Mouse (Mus musculus) limb, embryonic 10.5 days (tissue): ENCODE results near the gene Rdx. TPM values are rescaled to one million over a fixed set of nuclear protein-coding genes. Genes with fewer than 3 reads are reported as not detected.
"Not testable (repeated sequence)": the region's sequence is repeated elsewhere in the genome, so short reads cannot be mapped to it uniquely, and the experiment has no call there.

Experiments used
- DNase-seq: peaks from one replicate; pipeline ENCODE4 v3.0.0-alpha.2; 2017; ENCODE audit warnings: low spot score
- H3K27ac ChIP-seq: fragments of 300-500 bp; sonication (generic); 2 replicates; pipeline ENCODE4 v1.5.1; 2016; ENCODE audit warnings: mild to moderate bottlenecking
- H3K27me3 ChIP-seq: fragments of 300-500 bp; sonication (generic); 2 replicates; pipeline ENCODE4 v1.6.1; 2016; ENCODE audit warnings: low read depth, mild to moderate bottlenecking; ENCODE audit not compliant: poor library complexity, severe bottlenecking
- H3K36me3 ChIP-seq: fragments of 300-500 bp; sonication (generic); 2 replicates; pipeline ENCODE4 v1.6.1; 2016; ENCODE audit warnings: mild to moderate bottlenecking, moderate library complexity
- H3K4me1 ChIP-seq: fragments of 300-500 bp; sonication (generic); 2 replicates; pipeline ENCODE4 v1.6.1; 2016
- H3K4me3 ChIP-seq: fragments of 300-500 bp; sonication (generic); 2 replicates; pipeline ENCODE4 v1.5.1; 2016; ENCODE audit warnings: mild to moderate bottlenecking, moderate library complexity
- H3K9me3 ChIP-seq: fragments of 300-500 bp; sonication (generic); replicated peaks from 2 replicates; pipeline ENCODE4 v1.6.1; 2016; ENCODE audit warnings: mild to moderate bottlenecking
- WGBS: fragments of 180-500 bp; shearing (Covaris S2); methylation state at CpG from one replicate; pipeline ENCODE4 v1.1.7; 2016; 5-methylcytosine and 5-hydroxymethylcytosine counted together
- polyA plus RNA-seq: library from polyadenylated mRNA; unstranded; fragments of >200 nt; fragmentation: Nextera tagmentation; extraction: Ambion mirVana; gene quantifications from 2 replicates; pipeline ENCODE4 v1.2.1, GENCODE M21; 2016

Rdx gene
- polyA plus RNA-seq, 1 experiment from 2014 or later, result 132 TPM

DNA sequence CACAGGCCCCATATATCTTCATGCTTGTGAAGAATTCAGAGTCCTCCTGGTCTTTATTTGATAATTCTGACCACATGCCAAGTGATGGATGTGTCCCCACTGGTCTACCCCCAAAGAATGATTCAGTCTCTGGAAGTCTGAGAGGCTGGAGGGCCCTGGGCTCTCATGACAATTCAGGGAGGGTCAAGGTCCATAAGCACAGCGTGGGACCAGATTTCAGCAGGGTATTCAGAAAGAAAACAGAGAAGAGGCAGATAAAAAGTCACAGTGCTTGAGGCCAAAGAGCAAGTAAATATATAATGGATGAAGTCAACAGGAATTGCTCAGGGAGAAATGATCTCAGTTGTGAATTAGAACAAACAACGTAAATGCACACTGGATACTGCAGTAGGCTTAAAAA is 15.5 kb upstream of the Rdx start:
- WGBS, result 75% methylated on average over 2 of the region's 2 CpGs

DNA sequence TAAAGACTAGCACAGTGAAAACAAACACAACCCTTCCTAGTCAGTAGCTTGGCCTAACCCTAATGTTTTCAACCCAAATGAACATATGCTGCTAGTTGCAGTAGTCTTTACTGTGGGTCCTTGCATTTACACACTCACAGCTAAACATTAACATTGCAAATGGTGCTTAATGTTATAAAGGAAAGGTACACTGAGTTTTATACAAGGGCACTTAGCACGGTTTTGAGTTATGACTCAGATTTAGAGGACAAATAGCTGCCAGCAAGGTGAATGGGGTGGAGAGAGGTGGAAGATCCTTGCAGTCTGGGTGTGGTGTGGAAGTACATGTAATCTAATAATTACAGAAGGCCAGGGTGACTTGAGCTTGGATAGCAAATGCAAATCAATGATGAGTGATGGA is 9.5 kb upstream of the Rdx start:
- 94% methylated on average over 1 of the region's 1 CpGs for WGBS
- Histone ChIP-seq H3K4me3 (no peak overlapping the region), H3K27ac (no peak overlapping the region), H3K4me1 (no peaks in the 10 kb centered on the region), H3K27me3 (no peaks in the 10 kb centered on the region), H3K9me3 (no peaks in the 10 kb centered on the region), H3K36me3 (no peaks in the 10 kb centered on the region)
- DNase-seq, result no peak

More for the DNA sequence above, 15.5 kb upstream of the Rdx start:
- Histone ChIP-seq H3K4me1 (no peaks in the 10 kb centered on the region), H3K27me3 (no peaks in the 10 kb centered on the region), H3K9me3 (no peaks in the 10 kb centered on the region), H3K36me3 (no peaks in the 10 kb centered on the region), H3K4me3 (no peak overlapping the region), H3K27ac (no peak overlapping the region)
- DNase-seq, result no peak

DNA sequence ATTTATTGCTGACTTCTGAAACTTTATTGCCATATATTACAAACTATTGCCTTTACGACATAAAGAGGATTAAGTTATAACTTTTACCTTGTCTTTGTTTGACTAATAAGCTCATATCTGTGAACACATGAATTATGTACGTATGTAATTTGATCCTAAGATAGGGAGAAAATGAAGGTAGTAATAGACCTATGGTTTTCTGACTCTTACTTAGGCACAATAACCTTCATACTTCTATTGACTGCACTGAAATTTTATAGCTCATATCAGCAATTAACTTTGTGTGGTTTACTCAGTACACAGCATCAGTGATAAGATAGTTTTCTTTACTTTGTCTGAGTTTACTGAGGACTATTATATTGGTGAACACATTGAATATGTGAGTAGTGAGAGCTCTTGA is 5.3 kb upstream of the Rdx start:
- Histone ChIP-seq H3K27me3 (no peaks in the 10 kb centered on the region), H3K4me1 (peaks cover 2% of the 10 kb centered on the region; the same call in 1 of the 2 replicates), H3K36me3 (no peaks in the 10 kb centered on the region), H3K27ac (no peak overlapping the region), H3K4me3 (no peak overlapping the region), H3K9me3 (no peaks in the 10 kb centered on the region)
- DNase-seq, result no peak
- 86% methylated on average over 2 of the region's 2 CpGs for WGBS

DNA sequence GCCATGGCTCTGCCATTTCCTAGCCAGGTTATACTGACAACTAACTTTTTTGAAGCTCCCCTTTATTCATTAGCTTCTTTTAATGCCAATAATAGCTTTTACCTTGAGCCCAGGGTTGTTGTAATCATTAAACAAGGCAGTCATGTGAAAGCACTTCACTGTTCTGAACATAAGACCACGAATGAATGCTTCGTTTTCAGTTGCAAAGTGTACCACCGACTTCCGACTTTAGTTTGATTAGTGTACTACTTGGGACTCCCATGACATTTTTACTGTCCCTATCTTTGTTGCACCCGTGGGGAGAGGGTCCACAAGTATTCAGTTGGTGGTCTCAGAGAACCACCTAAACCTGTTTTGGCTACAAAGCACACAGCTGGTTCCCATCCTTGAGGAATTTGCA is 287 bp upstream of the Rdx start:
- 19% methylated on average over 5 of the region's 5 CpGs for WGBS
- no peaks in the 10 kb centered on the region for H3K27me3 ChIP-seq
- no peak for DNase-seq
- peaks cover 27% of the 10 kb centered on the region for H3K4me1 ChIP-seq
- H3K27ac ChIP-seq, result peak overlapping the region; percentile 100; the same call in 1 of the 2 replicates
- H3K4me3 ChIP-seq, result peak overlapping the region; percentile 86
- no peaks in the 10 kb centered on the region for H3K36me3 ChIP-seq
- H3K9me3 ChIP-seq, result no peaks in the 10 kb centered on the region

DNA sequence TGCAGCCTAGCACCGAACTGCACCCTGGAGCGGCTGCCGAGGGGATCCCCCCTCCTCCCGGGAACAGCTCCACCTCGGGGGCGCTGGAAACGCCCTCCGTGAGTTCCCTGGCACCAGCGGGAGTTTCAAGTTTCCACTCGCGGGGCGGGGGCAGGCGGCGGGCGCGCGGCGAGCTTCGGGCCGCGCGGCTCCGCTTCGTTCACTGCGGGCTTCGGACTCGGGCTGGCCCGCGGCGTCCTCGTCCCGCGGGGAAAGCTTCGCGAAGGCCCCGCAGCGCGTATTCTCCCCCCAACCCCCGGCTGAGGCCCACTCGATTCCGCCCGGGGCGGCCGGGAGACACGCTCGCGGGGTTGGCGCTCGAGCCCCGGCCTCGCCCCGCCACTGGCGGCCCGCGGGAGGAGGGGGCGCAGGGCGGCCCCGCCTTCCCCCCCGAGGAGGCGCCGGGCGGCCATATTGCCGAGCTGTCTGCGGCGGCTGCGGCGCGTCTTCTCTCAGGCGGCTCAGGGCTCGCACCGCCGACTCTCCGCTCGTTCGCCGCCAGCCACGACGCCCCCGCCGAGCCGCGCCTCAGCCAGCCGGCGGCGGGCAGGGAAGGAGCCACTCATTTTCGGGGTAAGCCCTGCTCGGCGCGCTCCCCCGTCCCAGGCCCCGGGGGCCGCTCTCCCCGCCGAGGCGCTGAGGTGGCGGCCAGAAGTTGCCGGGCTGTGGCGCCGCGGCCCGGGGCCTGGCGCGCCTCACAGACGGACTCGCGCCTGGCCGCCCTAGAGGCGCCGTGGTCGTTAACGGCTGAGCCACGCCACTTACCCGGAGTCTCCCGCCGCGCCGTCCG is 1.1 kb downstream of the Rdx start:
- H3K27ac ChIP-seq, result peak overlapping the region; percentile 100
- no peaks in the 10 kb centered on the region for H3K27me3 ChIP-seq
- DNase-seq, result peak; percentile 87
- H3K4me1 ChIP-seq, result peaks cover 27% of the 10 kb centered on the region
- H3K9me3 ChIP-seq, result no peaks in the 10 kb centered on the region
- H3K4me3 ChIP-seq, result peak overlapping the region; percentile 86
- H3K36me3 ChIP-seq, result no peaks in the 10 kb centered on the region
- WGBS, result under 1% methylated on average over 106 of the region's 118 CpGs

DNA sequence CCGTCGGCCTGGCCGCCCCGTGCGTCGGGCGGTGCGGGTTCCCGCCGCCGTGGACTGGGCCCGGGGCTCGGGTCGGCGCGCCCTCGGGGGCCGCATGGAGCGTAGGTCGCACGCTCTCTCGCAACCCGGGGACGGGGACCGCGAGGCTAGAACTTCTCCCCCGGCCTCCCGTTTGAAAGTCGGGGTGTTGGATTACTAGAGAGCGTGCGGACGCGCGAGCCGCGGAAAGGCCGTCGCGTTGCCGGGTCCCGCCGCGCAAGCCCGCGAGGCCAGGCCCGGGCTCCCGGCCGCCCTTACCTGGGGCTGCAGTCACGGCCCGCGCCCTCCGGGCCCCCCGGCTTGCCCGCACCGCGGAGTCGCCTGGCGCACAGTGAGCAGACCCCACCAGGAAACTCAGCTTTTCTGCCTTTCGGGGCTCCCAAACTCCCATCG is 1.7 kb downstream of the Rdx start:
- DNase-seq, result peak; percentile 79
- Histone ChIP-seq H3K27me3 (no peaks in the 10 kb centered on the region), H3K36me3 (no peaks in the 10 kb centered on the region), H3K4me3 (peak overlapping the region; percentile 86), H3K27ac (peak overlapping the region; percentile 100), H3K9me3 (no peaks in the 10 kb centered on the region), H3K4me1 (peaks cover 27% of the 10 kb centered on the region)
- under 1% methylated on average over 60 of the region's 60 CpGs for WGBS

DNA sequence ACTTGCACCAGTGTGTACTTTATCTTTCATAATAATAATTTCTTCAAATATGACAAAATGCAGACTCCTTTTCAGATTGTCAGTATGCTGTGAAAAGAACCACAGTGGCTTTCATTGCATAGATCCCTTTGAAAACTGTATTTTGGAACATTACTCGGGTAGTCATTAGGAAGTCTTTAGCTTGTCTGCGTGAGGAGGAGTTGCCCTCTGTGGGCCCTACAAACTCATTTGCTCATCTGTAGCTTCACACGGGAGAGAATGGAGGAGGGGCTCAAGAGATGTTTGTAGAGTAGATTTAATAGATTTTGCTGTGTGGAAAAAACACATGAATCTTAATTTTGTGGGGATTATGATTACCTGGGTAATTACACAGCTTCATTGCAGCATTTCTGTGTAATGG is 2.6 kb downstream of the Rdx start:
- Histone ChIP-seq H3K9me3 (no peaks in the 10 kb centered on the region), H3K4me3 (peak overlapping the region; percentile 86), H3K36me3 (no peaks in the 10 kb centered on the region), H3K27me3 (no peaks in the 10 kb centered on the region), H3K4me1 (peaks cover 27% of the 10 kb centered on the region), H3K27ac (no peak overlapping the region)
- DNase-seq, result no peak
- 3% methylated on average over 3 of the region's 3 CpGs for WGBS

DNA sequence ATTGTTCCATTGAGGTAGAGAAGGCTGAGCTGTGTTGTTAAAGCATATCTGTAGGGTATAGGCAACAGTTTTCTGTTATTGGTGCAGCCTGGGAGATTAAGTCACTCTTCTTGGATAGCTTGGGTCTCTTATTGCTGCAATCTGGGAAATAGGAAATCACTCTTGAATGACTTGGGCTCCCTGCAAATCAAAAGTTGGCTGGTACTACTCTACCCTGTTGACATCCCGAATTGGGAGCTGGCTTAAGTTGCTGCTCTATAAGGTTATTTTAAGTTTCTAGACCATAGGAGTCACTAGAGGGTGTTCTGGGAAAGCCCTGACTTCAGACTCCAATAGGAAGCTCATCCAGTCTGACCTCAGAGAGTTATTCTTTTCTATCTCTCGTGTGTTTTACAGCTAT is 3.4 kb downstream of the Rdx start:
- Histone ChIP-seq H3K27ac (no peak overlapping the region), H3K36me3 (no peaks in the 10 kb centered on the region), H3K4me1 (peaks cover 27% of the 10 kb centered on the region), H3K27me3 (no peaks in the 10 kb centered on the region), H3K9me3 (no peaks in the 10 kb centered on the region), H3K4me3 (peak overlapping the region; percentile 86)
- 50% methylated on average over 2 of the region's 2 CpGs for WGBS
- DNase-seq, result no peak

DNA sequence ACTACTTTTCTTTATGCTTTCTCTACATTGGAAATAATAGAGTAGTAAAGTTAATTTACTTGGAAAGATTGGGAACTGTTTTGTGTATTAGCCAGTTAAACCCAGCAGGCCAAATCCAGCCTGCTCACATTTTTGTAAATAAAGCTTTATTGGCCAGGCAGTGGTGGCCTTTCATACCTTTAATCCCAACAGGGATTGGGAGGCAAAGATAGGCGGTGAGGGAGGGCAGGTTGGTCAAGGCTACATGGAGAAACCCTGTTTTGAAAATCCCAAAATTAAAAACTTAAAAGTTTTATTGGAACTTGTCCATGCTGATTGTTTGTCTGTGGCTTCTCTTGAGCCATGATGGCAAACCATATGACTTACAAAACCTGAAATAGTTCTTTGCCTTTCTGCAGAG is 5.2 kb downstream of the Rdx start:
- Histone ChIP-seq H3K27ac (no peak overlapping the region), H3K4me3 (no peak overlapping the region), H3K4me1 (peaks cover 20% of the 10 kb centered on the region), H3K36me3 (no peaks in the 10 kb centered on the region), H3K27me3 (no peaks in the 10 kb centered on the region), H3K9me3 (no peaks in the 10 kb centered on the region)
- 79% methylated on average over 1 of the region's 1 CpGs for WGBS
- no peak for DNase-seq

DNA sequence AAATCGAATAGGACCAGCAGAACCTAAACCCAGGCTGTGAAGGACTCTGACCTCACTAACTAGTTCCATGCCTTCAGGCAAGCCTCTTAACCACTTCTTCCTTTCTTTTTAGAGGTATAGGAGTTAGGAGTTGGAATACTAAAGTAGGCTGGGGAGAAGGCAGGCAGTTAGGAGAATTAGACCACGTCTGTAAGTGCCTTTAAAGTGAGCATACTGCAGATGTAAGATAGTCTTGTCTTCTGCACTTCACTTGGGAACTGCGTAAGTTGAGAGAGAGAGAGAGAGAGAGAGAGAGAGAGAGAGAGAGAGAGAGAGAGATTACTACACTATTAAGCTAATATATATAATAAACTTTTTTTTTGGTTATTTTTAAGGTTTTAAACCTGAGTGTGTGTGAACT is 8.3 kb downstream of the Rdx start:
- H3K9me3 ChIP-seq, result no peaks in the 10 kb centered on the region
- peaks cover 9% of the 10 kb centered on the region for H3K4me1 ChIP-seq
- no peak overlapping the region for H3K27ac ChIP-seq
- no peak for DNase-seq
- H3K4me3 ChIP-seq, result no peak overlapping the region
- no peaks in the 10 kb centered on the region for H3K27me3 ChIP-seq
- WGBS, result 78% methylated on average over 3 of the region's 3 CpGs
- 0 out of 2 replicates have a peak, but pooled peaks cover 3% of the 10 kb centered on the region for H3K36me3 ChIP-seq

DNA sequence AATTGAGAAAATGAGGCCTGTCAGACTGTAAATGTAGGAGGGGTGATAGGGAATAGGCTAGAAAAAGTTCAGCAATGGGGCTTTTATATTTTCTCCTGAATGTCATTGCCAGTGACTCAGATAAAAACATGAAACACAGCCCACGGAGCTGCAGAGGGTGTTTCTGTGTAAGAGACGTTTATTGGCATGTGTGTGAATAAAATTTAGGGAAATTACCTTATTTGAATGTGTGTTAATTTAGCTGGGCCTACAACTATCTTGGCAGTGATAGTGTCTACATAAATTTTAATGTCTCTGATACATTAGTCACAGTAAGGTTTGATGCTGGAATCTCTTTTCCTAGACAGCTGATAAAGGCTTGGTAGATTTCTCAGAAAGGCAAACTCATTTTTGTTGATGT is 12.8 kb downstream of the Rdx start:
- DNase-seq, result no peak
- Histone ChIP-seq H3K4me1 (no peaks in the 10 kb centered on the region), H3K27ac (no peak overlapping the region), H3K9me3 (no peaks in the 10 kb centered on the region), H3K4me3 (no peak overlapping the region), H3K27me3 (no peaks in the 10 kb centered on the region), H3K36me3 (peaks cover 39% of the 10 kb centered on the region)
- WGBS, result 86% methylated on average over 2 of the region's 2 CpGs

DNA sequence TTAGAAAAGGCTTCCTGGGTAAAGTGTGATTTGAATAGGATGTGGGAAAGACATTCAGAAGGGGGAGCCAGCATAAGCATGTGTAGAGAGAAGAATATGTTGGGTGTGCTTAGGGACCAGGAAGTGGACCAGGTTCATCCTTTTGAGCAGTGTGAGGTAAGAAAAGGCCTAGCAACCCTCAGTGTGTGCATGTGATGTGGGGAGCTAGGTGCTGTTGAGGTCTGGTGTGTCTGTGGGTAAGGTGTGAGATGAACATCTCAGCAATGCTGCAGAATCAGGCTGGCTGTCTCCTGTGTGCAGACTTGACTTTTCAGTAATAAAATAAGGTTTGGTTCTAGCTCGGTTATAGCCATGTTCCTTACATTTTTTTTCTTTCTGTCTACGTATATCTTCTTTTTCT is 23.1 kb downstream of the Rdx start:
- no peaks in the 10 kb centered on the region for H3K9me3 ChIP-seq
- H3K27ac ChIP-seq, result no peak overlapping the region
- peaks cover 96% of the 10 kb centered on the region for H3K36me3 ChIP-seq
- no peaks in the 10 kb centered on the region for H3K27me3 ChIP-seq
- H3K4me1 ChIP-seq, result no peaks in the 10 kb centered on the region
- 96% methylated on average over 2 of the region's 2 CpGs for WGBS
- DNase-seq, result no peak
- H3K4me3 ChIP-seq, result no peak overlapping the region

DNA sequence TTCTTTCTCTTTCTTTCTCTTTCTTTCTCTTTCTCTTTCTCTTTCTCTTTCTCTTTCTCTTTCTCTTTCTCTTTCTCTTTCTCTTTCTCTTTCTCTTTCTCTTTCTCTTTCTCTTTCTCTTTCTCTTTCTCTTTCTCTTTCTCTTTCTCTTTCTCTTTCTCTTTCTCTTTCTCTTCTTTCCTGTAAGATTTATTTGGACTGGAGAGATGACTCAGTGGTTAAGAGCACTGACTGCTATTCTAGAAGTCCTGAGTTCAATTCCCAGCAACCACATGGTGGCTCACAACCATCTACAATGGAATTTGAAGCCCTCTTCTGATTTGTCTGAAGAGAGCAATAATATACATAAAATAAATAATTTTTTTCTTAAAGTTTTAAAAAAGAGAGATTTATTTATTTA is 24.4 kb downstream of the Rdx start:
- not testable (repeated sequence) for H3K4me3 ChIP-seq, H3K4me1 ChIP-seq, DNase-seq, H3K27ac ChIP-seq, H3K9me3 ChIP-seq, H3K27me3 ChIP-seq
- peaks cover 95% of the 10 kb centered on the region for H3K36me3 ChIP-seq

DNA sequence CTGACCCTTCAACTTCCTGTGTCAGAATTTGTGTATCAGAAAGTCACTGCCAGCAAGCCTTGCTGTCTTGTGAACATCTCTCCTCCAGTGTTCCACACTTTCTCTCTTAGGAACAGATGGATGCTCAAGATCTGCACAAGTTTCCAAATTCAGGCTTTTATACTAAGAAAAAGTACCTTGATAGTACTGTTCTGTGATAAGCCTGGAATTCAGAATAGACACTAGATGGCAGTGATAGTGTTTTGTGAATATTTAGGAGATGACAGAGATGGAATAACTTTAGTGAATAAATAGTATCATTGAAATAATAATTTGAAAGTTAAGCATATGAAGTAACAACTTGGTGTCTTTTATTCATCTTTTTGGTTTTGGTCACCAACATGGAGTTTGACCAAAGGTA is 25.2 kb downstream of the Rdx start:
- H3K9me3 ChIP-seq, result no peaks in the 10 kb centered on the region
- H3K4me1 ChIP-seq, result no peaks in the 10 kb centered on the region
- no peak for DNase-seq
- no peak overlapping the region for H3K4me3 ChIP-seq
- no peaks in the 10 kb centered on the region for H3K27me3 ChIP-seq
- H3K27ac ChIP-seq, result no peak overlapping the region
- peaks cover 95% of the 10 kb centered on the region for H3K36me3 ChIP-seq
